Mouse (Mus musculus) lung, postnatal 0 days (tissue): ENCODE results near the gene Krtap5-2. TPM values are rescaled to one million over a fixed set of nuclear protein-coding genes. Genes with fewer than 3 reads are reported as not detected.
"Not testable (repeated sequence)": the region's sequence is repeated elsewhere in the genome, so short reads cannot be mapped to it uniquely, and the experiment has no call there.

Experiments used
- ATAC-seq: fragments of 200-750 bp; cut with Nextera tagmentation; 2 replicates; pipeline ENCODE4 v1.8.0; 2017; ENCODE audit warnings: moderate library complexity
- DNase-seq: peaks from one replicate; pipeline ENCODE4 v3.0.0-alpha.2; 2016; ENCODE audit warnings: low spot score
- H3K27ac ChIP-seq: fragments of 300-500 bp; sonication (generic); 2 replicates; pipeline ENCODE4 v1.5.1; 2014; ENCODE audit warnings: antibody characterized with exemption, mild to moderate bottlenecking, low read length, mixed read lengths
- H3K27me3 ChIP-seq: fragments of 300-500 bp; sonication (generic); replicated peaks from 2 replicates; pipeline ENCODE4 v1.6.1; 2014; ENCODE audit warnings: low read length, mixed read lengths; ENCODE audit not compliant: insufficient read depth
- H3K36me3 ChIP-seq: fragments of 300-500 bp; sonication (generic); 2 replicates; pipeline ENCODE4 v1.6.1; 2014; ENCODE audit warnings: low read length, mixed read lengths; ENCODE audit not compliant: insufficient read depth
- H3K4me1 ChIP-seq: fragments of 300-500 bp; sonication (generic); 2 replicates; pipeline ENCODE4 v1.6.1; 2014; ENCODE audit warnings: antibody characterized with exemption, low read depth, low read length, mixed read lengths; ENCODE audit not compliant: insufficient read depth
- H3K4me2 ChIP-seq: fragments of 300-500 bp; sonication (generic); replicated peaks from 2 replicates; pipeline ENCODE4 v1.6.1; 2014; ENCODE audit warnings: low read depth, mild to moderate bottlenecking, low read length, moderate library complexity, mixed read lengths
- H3K4me3 ChIP-seq: fragments of 300-500 bp; sonication (generic); 2 replicates; pipeline ENCODE4 v1.5.1; 2014; ENCODE audit warnings: low read depth, low read length
- H3K9ac ChIP-seq: fragments of 300-500 bp; sonication (generic); replicated peaks from 2 replicates; pipeline ENCODE4 v1.6.1; 2014; ENCODE audit warnings: low read depth, mild to moderate bottlenecking
- H3K9me3 ChIP-seq: fragments of 300-500 bp; sonication (generic); 2 replicates; pipeline ENCODE4 v1.6.1; 2016; ENCODE audit warnings: low read length, mixed read lengths
- CTCF ChIP-seq: IDR thresholded peaks from 2 replicates; pipeline ENCODE4 v1.5.1; 2016; ENCODE audit warnings: antibody characterized with exemption, mild to moderate bottlenecking
- EP300 ChIP-seq: IDR thresholded peaks from 2 replicates; pipeline ENCODE4 v1.6.1; 2016; ENCODE audit warnings: antibody characterized with exemption, mild to moderate bottlenecking, control low read depth
- WGBS: fragments of 180-500 bp; shearing (Covaris S2); extraction: QIAGEN DNeasy Blood & Tissue Kit; methylation state at CpG from one replicate; pipeline ENCODE4 v1.1.7; 2014; 5-methylcytosine and 5-hydroxymethylcytosine counted together
- polyA plus RNA-seq: library from polyadenylated mRNA; unstranded; fragments of >200 nt; fragmentation: Nextera tagmentation; extraction: Ambion mirVana; gene quantifications from 2 replicates; pipeline ENCODE4 v1.2.1, GENCODE M21; 2015

Krtap5-2 gene
- polyA plus RNA-seq = not detected in 2 replicates

DNA sequence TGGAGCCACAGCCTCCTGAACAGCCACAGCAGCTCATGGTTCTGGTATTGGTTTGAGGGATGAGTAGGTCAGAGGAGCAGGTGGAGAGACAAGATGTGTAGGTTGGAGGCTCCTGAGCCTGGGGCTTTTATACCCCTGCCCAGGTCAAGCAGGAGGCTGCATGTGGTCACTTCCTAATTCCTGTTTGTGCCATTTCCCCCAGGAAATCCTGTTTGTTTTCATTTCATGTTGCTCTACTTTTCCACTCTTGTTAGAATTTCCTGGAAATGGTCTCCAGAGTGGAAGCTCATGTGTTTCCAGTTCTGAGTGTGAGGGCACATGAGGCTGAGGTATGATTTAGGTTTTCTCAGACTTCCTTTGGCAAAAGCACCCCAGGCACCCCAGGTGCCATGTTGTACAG is at the start of gene Krtap5-2:
Gene Krtap5-2, minus strand, starts transcription at position 101 of the 400 bp plus-strand sequence.
- not testable (repeated sequence) for H3K4me2 ChIP-seq, H3K27ac ChIP-seq, ATAC-seq, H3K27me3 ChIP-seq, H3K9ac ChIP-seq, H3K9me3 ChIP-seq, H3K4me1 ChIP-seq, H3K4me3 ChIP-seq, DNase-seq, H3K36me3 ChIP-seq

DNA sequence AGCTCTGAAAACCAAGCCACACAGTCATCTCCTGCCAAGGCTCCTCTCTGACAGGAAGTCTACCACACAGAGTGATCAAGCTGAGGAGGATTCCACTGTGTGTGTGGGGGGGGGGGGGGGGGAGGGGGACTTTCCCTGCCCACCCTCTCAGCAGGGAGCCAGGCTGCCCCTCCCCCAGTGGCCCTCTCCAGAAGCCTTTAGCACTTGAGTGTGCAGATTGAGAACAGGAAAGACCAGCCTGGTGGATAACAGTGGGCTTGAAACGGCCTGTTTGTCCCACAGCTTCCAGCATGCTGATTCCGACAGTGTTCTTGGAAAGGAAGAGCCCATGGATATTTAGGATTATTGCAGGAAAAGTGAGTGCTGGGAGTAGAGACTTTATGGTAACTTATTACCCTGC is 48.7 kb upstream of the Krtap5-2 start:
- no peak overlapping the region for H3K4me2 ChIP-seq
- no peak for DNase-seq
- no peaks in the 10 kb centered on the region for H3K4me1 ChIP-seq
- H3K27me3 ChIP-seq = no peaks in the 10 kb centered on the region
- no peaks in the 10 kb centered on the region for H3K9me3 ChIP-seq
- TF ChIP-seq CTCF = no peak
- WGBS = 18% methylated on average over 2 of the region's 2 CpGs
- H3K9ac ChIP-seq = no peak overlapping the region
- ATAC-seq = no peak
- no peak overlapping the region for H3K27ac ChIP-seq
- H3K4me3 ChIP-seq = no peak overlapping the region
- H3K36me3 ChIP-seq = no peaks in the 10 kb centered on the region

- not testable (repeated sequence) for H3K4me3 ChIP-seq, H3K36me3 ChIP-seq, H3K4me1 ChIP-seq, H3K27me3 ChIP-seq, H3K27ac ChIP-seq, DNase-seq, H3K9ac ChIP-seq, H3K4me2 ChIP-seq, ATAC-seq, H3K9me3 ChIP-seq
- WGBS = 29% methylated on average over 1 of the region's 1 CpGs
These were observed 36.3 kb upstream of the Krtap5-2 start for GRCm38 (mm10) chr7:142212136-142212535.

- TF ChIP-seq EP300 = no peak
- Histone ChIP-seq H3K4me1 (no peaks in the 10 kb centered on the region), H3K36me3 (no peaks in the 10 kb centered on the region), H3K27me3 (no peaks in the 10 kb centered on the region), H3K9ac (no peak within 1 kb of the TSS), H3K9me3 (no peaks in the 10 kb centered on the region), H3K27ac (no peak within 1 kb of the TSS), H3K4me3 (no peak within 1 kb of the TSS), H3K4me2 (no peak within 1 kb of the TSS)
- DNase-seq (no peak), ATAC-seq (no peak)
- 65% methylated on average over 1 of the region's 1 CpGs for WGBS
These were observed 35.8 kb upstream of the Krtap5-2 start, which contains the start of gene Gm7579 for GRCm38 (mm10) chr7:142211559-142211958. Gene Gm7579, plus strand, starts transcription at chr7:142211859.

DNA sequence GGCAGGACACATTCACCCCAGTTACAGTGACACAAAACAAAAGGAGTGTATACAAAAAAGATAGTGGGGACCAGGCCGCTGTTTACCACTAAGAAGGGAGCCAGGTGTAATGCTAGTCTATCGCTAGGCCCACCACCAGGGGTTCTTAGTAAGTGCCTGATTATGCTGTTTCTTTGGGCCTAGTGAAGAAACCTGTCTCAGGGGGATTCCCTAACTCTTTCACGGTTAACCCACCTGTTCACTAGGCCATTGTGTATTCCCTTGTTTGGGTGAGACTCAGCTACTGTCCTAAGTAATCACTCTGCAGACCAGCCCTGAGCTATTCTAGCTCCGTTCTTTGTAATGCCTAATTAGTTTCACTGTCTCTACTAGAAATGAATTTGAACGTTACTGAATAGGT is 31.1 kb upstream of the Krtap5-2 start:
- not testable (repeated sequence) for H3K27ac ChIP-seq, ATAC-seq, H3K4me1 ChIP-seq, H3K27me3 ChIP-seq, DNase-seq, H3K4me3 ChIP-seq, H3K9ac ChIP-seq, H3K9me3 ChIP-seq, H3K4me2 ChIP-seq, H3K36me3 ChIP-seq
- 78% methylated on average over 5 of the region's 5 CpGs for WGBS

GRCm38 (mm10) chr7:142205488-142205887 is 29.7 kb upstream of the Krtap5-2 start:
- H3K27me3 ChIP-seq = no peaks in the 10 kb centered on the region
- H3K4me2 ChIP-seq = no peak overlapping the region
- no peak overlapping the region for H3K9ac ChIP-seq
- H3K4me3 ChIP-seq = no peak overlapping the region
- no peak for DNase-seq
- no peaks in the 10 kb centered on the region for H3K9me3 ChIP-seq
- no peaks in the 10 kb centered on the region for H3K4me1 ChIP-seq
- H3K36me3 ChIP-seq = no peaks in the 10 kb centered on the region
- TF ChIP-seq EP300 (no peak), CTCF (no peak)
- no peak overlapping the region for H3K27ac ChIP-seq
- ATAC-seq = no peak

GRCm38 (mm10) chr7:142201064-142201463 is 25.3 kb upstream of the Krtap5-2 start, which contains the start of gene Krtap5-3:
Gene Krtap5-3, plus strand, starts transcription at chr7:142201364.
- H3K36me3 ChIP-seq = no peaks in the 10 kb centered on the region
- no peak within 1 kb of the TSS for H3K9ac ChIP-seq
- WGBS = 44% methylated on average over 1 of the region's 1 CpGs
- H3K9me3 ChIP-seq = no peaks in the 10 kb centered on the region
- H3K4me1 ChIP-seq = no peaks in the 10 kb centered on the region
- no peak for ATAC-seq
- no peak for DNase-seq
- TF ChIP-seq EP300 = no peak
- no peak for TF ChIP-seq CTCF
- no peak within 1 kb of the TSS for H3K4me3 ChIP-seq
- H3K4me2 ChIP-seq = no peak within 1 kb of the TSS
- H3K27me3 ChIP-seq = no peaks in the 10 kb centered on the region
- no peak within 1 kb of the TSS for H3K27ac ChIP-seq
